Mouse (Mus musculus) lung, postnatal 36 days (tissue): ENCODE results near the gene Gtf2f1.
A peak's percentile ranks its signal among the peaks of the same experiment; 100 is the strongest.

Source experiments
- DNase-seq: peaks from one replicate; pipeline ENCODE4 v3.0.0; 2022; ENCODE audit warnings: mixed read lengths

Gtf2f1 gene

GRCm38 (mm10) chr17:57001228-57001627, 9.9 kb downstream of the Gtf2f1 start:
- DNase-seq: no peak

- DNase-seq: no peak
Observed at GRCm38 (mm10) chr17:56999968-57000609, 11.0 kb downstream of the Gtf2f1 start, which contains the start of gene Pspn. Gene Pspn, minus strand, starts transcription at chr17:57000018.

- no peak for DNase-seq
Observed at GRCm38 (mm10) chr17:56999414-56999813, 11.7 kb downstream of the Gtf2f1 start.

- DNase-seq: peak; percentile 100
Observed at GRCm38 (mm10) chr17:56997029-56997667, 13.9 kb downstream of the Gtf2f1 start, which contains the start of gene Alkbh7. Gene Alkbh7, plus strand, starts transcription at chr17:56997339.

GRCm38 (mm10) chr17:56996506-56996905, 14.6 kb downstream of the Gtf2f1 start:
- no peak for DNase-seq

GRCm38 (mm10) chr17:56995046-56995445, 16.0 kb downstream of the Gtf2f1 start:
- DNase-seq: no peak

- no peak for DNase-seq
Observed at GRCm38 (mm10) chr17:56990966-56991365, 20.1 kb downstream of the Gtf2f1 start.

- peak; percentile 99 for DNase-seq
Observed at GRCm38 (mm10) chr17:56990115-56990746, 20.9 kb downstream of the Gtf2f1 start, which contains the start of gene Clpp. Gene Clpp, plus strand, starts transcription at chr17:56990305.

GRCm38 (mm10) chr17:56989467-56990114, 21.5 kb downstream of the Gtf2f1 start:
- DNase-seq: peak; percentile 93

GRCm38 (mm10) chr17:56988921-56989430, 22.1 kb downstream of the Gtf2f1 start:
- no peak for DNase-seq

GRCm38 (mm10) chr17:56988441-56988840, 22.6 kb downstream of the Gtf2f1 start:
- DNase-seq: no peak

- DNase-seq: no peak
Observed at GRCm38 (mm10) chr17:56986105-56986805, 24.8 kb downstream of the Gtf2f1 start.

- no peak for DNase-seq
Observed at GRCm38 (mm10) chr17:56985656-56986055, 25.4 kb downstream of the Gtf2f1 start.

GRCm38 (mm10) chr17:56984886-56985285, 26.2 kb downstream of the Gtf2f1 start:
- no peak for DNase-seq

GRCm38 (mm10) chr17:56982013-56982412, 29.1 kb downstream of the Gtf2f1 start, which contains the start of gene Acer1:
Gene Acer1, minus strand, starts transcription at chr17:56982126.
- no peak for DNase-seq

- DNase-seq: no peak
Observed at GRCm38 (mm10) chr17:56981049-56981448, 30.0 kb downstream of the Gtf2f1 start.

- DNase-seq: no peak
Observed at GRCm38 (mm10) chr17:56979524-56979923, 31.6 kb downstream of the Gtf2f1 start.

GRCm38 (mm10) chr17:56976531-56977390, 34.3 kb downstream of the Gtf2f1 start:
- no peak for DNase-seq

GRCm38 (mm10) chr17:56975391-56975790, 35.7 kb downstream of the Gtf2f1 start:
- no peak for DNase-seq

- no peak for DNase-seq
Observed at GRCm38 (mm10) chr17:56974708-56975240, 36.3 kb downstream of the Gtf2f1 start.
